Mouse (Mus musculus): ENCODE measurements around the gene Sdcbp2. TPM values are rescaled to one million over a fixed set of nuclear protein-coding genes. Genes with fewer than 3 reads are reported as not detected.
A peak's percentile ranks its signal among the peaks of the same experiment; 100 is the strongest.

Sdcbp2 gene
- 0.86 and 0.88 TPM in 2 replicates for polyA plus RNA-seq (2014; fragmentation: Nextera tagmentation; extraction: Ambion mirVana)

DNA sequence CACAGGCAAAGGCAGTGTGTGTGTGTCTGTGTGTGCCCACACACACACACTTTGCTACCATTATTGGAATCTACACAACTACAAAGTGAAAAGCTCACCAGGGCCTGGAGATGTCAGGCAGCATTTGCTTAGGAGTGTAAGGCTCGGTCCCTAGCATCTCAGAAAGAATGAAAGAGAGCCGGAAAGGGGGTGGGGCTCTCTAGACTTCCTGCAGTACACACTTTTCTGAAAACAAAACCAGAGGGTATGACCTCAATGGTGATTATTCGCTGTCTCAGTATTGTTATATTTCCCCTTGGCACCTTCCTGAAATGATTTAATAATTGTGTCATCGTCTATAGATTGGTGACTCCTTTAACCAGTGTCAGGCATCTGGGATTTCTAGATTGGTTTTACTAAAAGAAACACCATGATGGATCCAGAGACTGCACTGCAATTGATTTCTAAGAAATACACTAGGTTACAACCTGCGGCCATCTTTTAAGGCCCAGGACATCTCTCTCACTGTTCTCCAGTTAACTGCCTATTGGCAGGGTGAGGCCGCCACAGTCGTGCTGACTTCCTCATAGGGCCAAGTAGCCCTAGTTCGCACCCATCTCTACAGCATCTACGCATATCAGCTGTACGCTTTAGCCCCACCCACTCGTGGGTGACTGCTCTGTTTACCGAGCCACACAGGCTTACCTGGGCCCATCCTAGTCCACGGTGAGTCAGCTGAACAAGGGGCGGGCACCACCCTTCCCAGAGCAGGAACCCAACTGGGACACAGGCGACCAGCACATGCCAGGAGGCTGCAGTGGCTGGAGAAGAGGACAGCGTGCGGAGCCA lies at the start of gene Sdcbp2:
TSS of gene Sdcbp2 (plus strand) at position 750 of the 828 bp plus-strand sequence.
- Histone ChIP-seq H3K9ac (no peak within 1 kb of the TSS), H3K9me3 (ENCODE audit: low read depth, low read length) (no peaks in the 10 kb centered on the region), H3K27ac (ENCODE audit: low read depth) (no peak within 1 kb of the TSS), H3K36me3 (ENCODE audit: insufficient read depth) (no peaks in the 10 kb centered on the region; the same call in 1 of the 2 replicates), H3K4me1 (ENCODE audit: insufficient read depth) (peaks cover 4% of the 10 kb centered on the region; the same call in 1 of the 2 replicates), H3K4me2 (no peak within 1 kb of the TSS), H3K27me3 (ENCODE audit: insufficient read depth, low read length) (no peaks in the 10 kb centered on the region), H3K4me3 (ENCODE audit: low read depth, low read length) (no peak within 1 kb of the TSS)
- no peak for ATAC-seq (ENCODE audit: insufficient read depth)
- DNase-seq, result peak; percentile 30
- WGBS, result 63% methylated on average over 17 of the region's 17 CpGs
- TF ChIP-seq CTCF (IDR thresholded peaks at IDR 0.05; ENCODE audit: low read depth), result no peak

DNA sequence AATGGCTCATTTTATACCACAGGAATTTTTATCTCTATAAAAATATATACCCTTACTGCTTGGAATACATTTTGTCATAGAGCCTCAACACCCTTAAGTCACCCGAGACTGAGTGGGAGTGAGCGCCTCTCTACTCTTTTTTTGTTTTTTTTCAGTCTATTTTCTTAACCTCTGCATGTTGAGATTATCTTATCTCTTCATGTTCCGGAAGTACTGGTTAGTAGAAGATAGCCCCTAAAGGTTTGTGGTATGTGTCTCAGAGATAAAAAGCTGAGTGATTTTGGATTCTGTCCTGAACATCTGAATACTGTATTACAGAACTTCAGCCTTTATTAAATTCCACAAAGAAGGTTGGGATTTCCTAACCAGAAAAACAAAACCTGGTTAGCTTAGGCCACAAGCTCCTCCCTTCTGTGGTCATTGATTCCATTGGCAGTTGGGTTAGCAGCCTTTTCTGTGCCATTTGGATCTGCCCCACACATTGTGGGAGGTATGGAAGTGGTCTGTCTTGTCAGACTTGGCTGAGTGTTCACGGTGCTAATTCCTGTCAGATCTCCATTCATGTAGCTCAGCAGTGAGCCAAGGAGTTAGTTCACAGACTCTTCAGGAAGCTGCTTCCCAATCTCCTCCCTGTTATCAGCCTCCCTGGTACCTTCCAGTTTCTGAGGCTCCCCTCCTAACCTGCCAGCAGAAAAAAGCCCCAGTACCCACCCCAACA lies 47.9 kb upstream of the Sdcbp2 start:
- Histone ChIP-seq H3K4me1 (ENCODE audit: insufficient read depth) (no peaks in the 10 kb centered on the region), H3K4me2 (no peak overlapping the region), H3K4me3 (ENCODE audit: low read depth, low read length) (no peak overlapping the region), H3K27ac (ENCODE audit: low read depth) (no peak overlapping the region), H3K9me3 (ENCODE audit: low read depth, low read length) (no peaks in the 10 kb centered on the region), H3K27me3 (ENCODE audit: insufficient read depth, low read length) (no peaks in the 10 kb centered on the region), H3K9ac (no peak overlapping the region), H3K36me3 (ENCODE audit: insufficient read depth) (0 out of 2 replicates have a peak, but pooled peaks cover 3% of the 10 kb centered on the region)
- WGBS, result 30% methylated on average over 4 of the region's 4 CpGs
- no peak for TF ChIP-seq CTCF (IDR thresholded peaks at IDR 0.05; ENCODE audit: low read depth)
- ATAC-seq (ENCODE audit: insufficient read depth) (no peak), DNase-seq (no peak)

DNA sequence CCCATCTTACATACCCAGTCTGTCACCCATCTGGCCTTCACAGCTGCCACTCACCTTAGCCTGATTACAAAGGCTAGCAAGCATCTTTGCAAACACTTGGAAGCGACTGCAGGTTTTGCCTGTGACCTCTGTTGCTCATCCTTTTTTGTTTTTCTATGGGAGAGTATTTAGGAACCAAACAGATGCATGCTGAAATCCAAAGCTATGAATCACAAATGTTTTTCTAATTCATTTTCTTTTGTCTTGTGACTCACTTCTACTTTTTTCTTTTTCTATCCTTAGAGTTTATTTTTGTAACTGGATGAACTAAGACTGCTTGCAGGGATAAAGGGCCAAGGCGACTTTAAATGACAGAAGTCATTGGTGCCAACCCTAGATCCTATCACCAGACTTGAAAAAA lies 46.9 kb upstream of the Sdcbp2 start:
- Histone ChIP-seq H3K27ac (ENCODE audit: low read depth) (no peak overlapping the region), H3K36me3 (ENCODE audit: insufficient read depth) (no peaks in the 10 kb centered on the region), H3K9ac (no peak overlapping the region), H3K4me2 (no peak overlapping the region), H3K4me3 (ENCODE audit: low read depth, low read length) (no peak overlapping the region), H3K27me3 (ENCODE audit: insufficient read depth, low read length) (no peaks in the 10 kb centered on the region), H3K4me1 (ENCODE audit: insufficient read depth) (no peaks in the 10 kb centered on the region), H3K9me3 (ENCODE audit: low read depth, low read length) (no peaks in the 10 kb centered on the region)
- no peak for ATAC-seq (ENCODE audit: insufficient read depth)
- TF ChIP-seq CTCF (IDR thresholded peaks at IDR 0.05; ENCODE audit: low read depth), result no peak
- 55% methylated on average over 2 of the region's 2 CpGs for WGBS
- no peak for DNase-seq

DNA sequence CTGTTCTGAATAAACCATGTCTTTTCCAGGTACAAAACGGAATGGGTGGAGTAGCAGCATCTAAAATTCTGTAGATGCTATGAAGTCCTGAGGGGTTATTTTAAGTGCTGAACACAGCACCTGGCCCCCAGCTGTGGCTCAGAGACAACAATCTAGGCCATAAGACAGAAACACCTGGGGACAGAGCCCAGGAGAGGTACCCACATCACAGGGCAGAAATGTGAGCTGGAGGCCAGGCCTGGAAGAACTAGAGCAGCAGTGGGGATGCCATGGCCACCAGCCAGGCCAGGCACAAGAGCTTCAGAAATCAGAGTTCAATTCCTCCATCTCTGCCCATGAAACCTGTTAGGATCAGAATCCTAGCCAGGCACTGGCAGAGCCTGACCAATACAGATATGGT lies 44.4 kb upstream of the Sdcbp2 start:
- TF ChIP-seq CTCF (IDR thresholded peaks at IDR 0.05; ENCODE audit: low read depth), result no peak
- Histone ChIP-seq H3K4me3 (ENCODE audit: low read depth, low read length) (no peak overlapping the region), H3K36me3 (ENCODE audit: insufficient read depth) (no peaks in the 10 kb centered on the region), H3K9ac (no peak overlapping the region), H3K27ac (ENCODE audit: low read depth) (no peak overlapping the region), H3K4me1 (ENCODE audit: insufficient read depth) (no peaks in the 10 kb centered on the region), H3K27me3 (ENCODE audit: insufficient read depth, low read length) (no peaks in the 10 kb centered on the region), H3K4me2 (no peak overlapping the region), H3K9me3 (ENCODE audit: low read depth, low read length) (no peaks in the 10 kb centered on the region)
- ATAC-seq (ENCODE audit: insufficient read depth), result no peak
- DNase-seq, result no peak
- 70% methylated on average over 1 of the region's 1 CpGs for WGBS

DNA sequence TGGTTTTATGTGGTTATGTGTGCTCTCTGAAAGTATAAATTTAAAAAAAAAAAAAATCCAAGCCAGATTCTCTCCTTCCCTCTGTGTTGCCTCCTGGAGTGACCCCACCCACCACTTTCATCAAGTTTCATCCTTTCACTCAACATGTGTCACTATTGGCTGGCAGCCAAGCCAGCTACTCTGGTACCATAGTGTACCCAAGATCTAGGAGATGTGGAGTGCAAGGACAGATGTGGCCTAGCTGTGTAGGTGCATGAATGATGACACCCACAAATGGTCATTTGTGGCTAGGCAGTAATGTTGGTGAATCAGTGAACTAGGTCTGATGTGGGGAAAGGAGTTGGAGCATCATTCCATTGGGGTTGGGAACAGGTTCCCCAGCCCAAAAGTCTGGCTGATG lies 43.3 kb upstream of the Sdcbp2 start:
- peak; percentile 21 for DNase-seq
- Histone ChIP-seq H3K27me3 (ENCODE audit: insufficient read depth, low read length) (no peaks in the 10 kb centered on the region), H3K9me3 (ENCODE audit: low read depth, low read length) (no peaks in the 10 kb centered on the region), H3K36me3 (ENCODE audit: insufficient read depth) (no peaks in the 10 kb centered on the region), H3K4me3 (ENCODE audit: low read depth, low read length) (no peak overlapping the region), H3K4me2 (no peak overlapping the region), H3K9ac (no peak overlapping the region), H3K27ac (ENCODE audit: low read depth) (no peak overlapping the region), H3K4me1 (ENCODE audit: insufficient read depth) (no peaks in the 10 kb centered on the region)
- ATAC-seq (ENCODE audit: insufficient read depth), result no peak
- no peak for TF ChIP-seq CTCF (IDR thresholded peaks at IDR 0.05; ENCODE audit: low read depth)

DNA sequence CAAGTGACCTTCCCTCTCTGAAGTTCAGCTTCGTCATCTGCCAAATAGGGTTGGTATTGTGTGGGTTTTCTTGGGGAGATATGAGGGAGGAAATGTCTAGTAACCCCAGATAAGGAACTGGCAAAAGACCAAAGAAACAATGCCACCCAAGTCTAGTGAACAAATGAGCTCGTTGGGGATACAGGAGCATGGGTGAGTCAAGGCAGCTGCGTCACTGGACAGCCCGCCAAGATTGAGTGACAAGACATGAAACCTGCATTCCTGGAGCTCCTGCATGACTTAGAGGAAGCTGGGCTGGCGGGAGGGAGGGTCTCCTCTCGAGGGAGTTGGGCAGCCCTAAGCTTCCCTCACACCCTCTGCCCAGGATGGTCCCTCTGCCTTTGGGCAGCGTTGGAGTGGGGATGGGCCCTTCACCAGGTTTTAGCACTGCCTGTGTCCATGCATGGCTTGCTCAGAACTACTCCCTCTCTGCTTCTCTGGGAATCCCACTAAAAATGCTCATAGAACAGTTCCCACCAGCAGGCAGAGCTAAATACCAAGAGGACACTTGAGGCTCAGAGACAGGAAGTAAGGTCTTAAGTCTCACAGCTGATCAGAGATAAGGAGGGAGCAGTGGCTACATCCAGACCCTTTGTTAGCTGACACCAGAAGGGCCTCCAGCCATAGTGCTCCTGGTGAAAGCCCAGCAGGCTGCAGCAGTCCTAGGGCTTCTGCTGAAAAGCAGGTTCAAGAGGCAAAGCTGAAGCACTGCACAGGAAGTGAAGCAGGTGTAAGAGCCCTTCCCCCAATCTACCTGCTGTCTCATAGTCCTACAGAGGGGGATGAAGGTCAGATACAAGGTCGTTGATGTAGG lies 41.8 kb upstream of the Sdcbp2 start:
- Histone ChIP-seq H3K27me3 (ENCODE audit: insufficient read depth, low read length) (no peaks in the 10 kb centered on the region), H3K4me1 (ENCODE audit: insufficient read depth) (no peaks in the 10 kb centered on the region), H3K9ac (no peak overlapping the region), H3K4me3 (ENCODE audit: low read depth, low read length) (no peak overlapping the region), H3K4me2 (no peak overlapping the region), H3K27ac (ENCODE audit: low read depth) (peak overlapping the region; percentile 38; the same call in 1 of the 2 replicates), H3K36me3 (ENCODE audit: insufficient read depth) (no peaks in the 10 kb centered on the region), H3K9me3 (ENCODE audit: low read depth, low read length) (no peaks in the 10 kb centered on the region)
- peak; percentile 39 for DNase-seq
- TF ChIP-seq CTCF (IDR thresholded peaks at IDR 0.05; ENCODE audit: low read depth), result no peak
- WGBS, result 35% methylated on average over 8 of the region's 8 CpGs
- ATAC-seq (ENCODE audit: insufficient read depth), result peak; percentile 57

Data from lung, embryonic 14.5 days (tissue).